Mouse (Mus musculus) G1E (cell line): Measurements from ENCODE around the gene 9930111J21Rik1.

Experiments
- CTCF ChIP-seq: IDR thresholded peaks from 2 replicates; pipeline ENCODE4 v1.5.1; 2012; ENCODE audit warnings: low read depth, low read length, inconsistent platforms, mixed read lengths
- GATA1 ChIP-seq: IDR thresholded peaks from 2 replicates; pipeline ENCODE4 v1.6.1; 2012; ENCODE audit warnings: borderline replicate concordance, low read length, inconsistent platforms, mixed read lengths
- POLR2AphosphoS5 ChIP-seq: IDR thresholded peaks from 2 replicates; pipeline ENCODE4 v1.6.1; 2012; ENCODE audit warnings: low read depth, low read length, inconsistent platforms; ENCODE audit not compliant: insufficient replicate concordance
- TAL1 ChIP-seq: conservative IDR thresholded peaks from 2 replicates; pipeline ENCODE4 v1.6.1; 2012; ENCODE audit warnings: low read depth, low read length, inconsistent platforms, mixed read lengths

- TF ChIP-seq CTCF (no peak), GATA1 (no peak), TAL1 (no peak), POLR2AphosphoS5 (no peak)
Measured at GRCm38 (mm10) chr11:48913611-48914010, 65.6 kb downstream of the 9930111J21Rik1 start.
